Mouse (Mus musculus) adrenal gland, postnatal 36 days (tissue): Measurements from ENCODE around the gene Pla2g4a. TPM values are rescaled to one million over a fixed set of nuclear protein-coding genes. Genes with fewer than 3 reads are reported as not detected.
"Not testable (repeated sequence)": the region's sequence is repeated elsewhere in the genome, so short reads cannot be mapped to it uniquely, and the experiment has no call there.

Source experiments
- DNase-seq, 2 experiments: peaks; one replicate each; pipeline ENCODE4 v3.0.0; 2021; ENCODE audit warnings: mixed read lengths in 1 of 2
- total RNA-seq, 2 experiments: library from RNA; stranded (reverse); gene quantifications; 2 replicates each; pipeline ENCODE4 v1.2.3; 2021

Pla2g4a gene
- total RNA-seq, 2 experiments from 2014 or later, result 3.3 to 5.4 TPM

DNA sequence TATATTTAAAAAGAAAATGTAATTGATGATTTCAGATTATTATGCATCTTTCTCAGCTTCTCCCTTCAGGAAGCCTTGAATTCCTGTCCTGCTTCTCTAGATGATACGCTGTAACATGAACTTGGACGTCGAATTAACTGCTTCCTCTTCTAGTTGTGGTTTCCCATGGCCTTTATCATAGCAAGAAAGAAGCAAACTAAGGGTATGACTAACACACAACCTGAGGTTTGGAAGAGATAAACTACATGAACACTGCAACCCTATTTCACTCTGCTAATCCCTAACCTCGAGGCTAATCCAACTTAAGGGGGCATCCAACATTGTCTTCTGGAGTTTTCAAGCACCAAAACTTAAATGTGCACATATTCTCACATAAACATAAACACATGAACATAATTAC is 23.3 kb downstream of the Pla2g4a start:
- DNase-seq, result no peak

DNA sequence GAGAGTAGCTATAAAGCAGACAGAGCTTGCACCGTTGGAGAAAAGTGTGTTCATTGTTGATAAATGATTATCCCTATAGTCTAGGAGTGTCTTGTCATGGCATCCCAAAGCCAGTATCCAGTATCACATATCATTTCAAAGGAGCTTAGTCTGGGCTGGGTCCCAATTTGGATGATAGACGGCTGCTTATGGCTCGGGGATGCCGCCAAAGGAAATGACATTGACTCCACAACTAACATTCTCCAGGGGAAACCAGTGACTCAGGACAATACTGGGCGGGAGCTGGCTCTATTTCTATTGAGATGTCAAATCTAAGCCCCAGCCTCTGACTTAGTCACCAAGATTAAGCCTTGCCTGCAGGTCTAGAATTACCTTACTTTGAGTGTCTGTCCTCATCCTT is 31.9 kb downstream of the Pla2g4a start:
- DNase-seq, result peak in 1 of 2 experiments; percentile 3

DNA sequence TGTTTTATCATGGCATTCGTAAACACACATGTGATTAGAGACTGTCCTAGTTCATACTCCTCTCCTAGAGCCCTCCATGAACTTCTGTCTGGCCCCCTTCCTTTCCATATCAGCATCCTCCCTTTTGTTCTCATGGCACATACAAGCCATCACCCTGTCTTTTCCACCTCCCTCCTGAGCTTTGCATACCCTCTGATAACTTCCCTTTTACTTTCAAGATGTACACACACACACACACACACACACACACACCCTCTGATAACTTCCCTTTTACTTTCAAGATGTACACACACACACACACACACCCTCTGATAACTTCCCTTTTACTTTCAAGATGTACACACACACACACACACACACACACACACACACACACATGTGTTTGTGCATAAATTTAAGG is 37.4 kb downstream of the Pla2g4a start:
- not testable (repeated sequence) for DNase-seq

DNA sequence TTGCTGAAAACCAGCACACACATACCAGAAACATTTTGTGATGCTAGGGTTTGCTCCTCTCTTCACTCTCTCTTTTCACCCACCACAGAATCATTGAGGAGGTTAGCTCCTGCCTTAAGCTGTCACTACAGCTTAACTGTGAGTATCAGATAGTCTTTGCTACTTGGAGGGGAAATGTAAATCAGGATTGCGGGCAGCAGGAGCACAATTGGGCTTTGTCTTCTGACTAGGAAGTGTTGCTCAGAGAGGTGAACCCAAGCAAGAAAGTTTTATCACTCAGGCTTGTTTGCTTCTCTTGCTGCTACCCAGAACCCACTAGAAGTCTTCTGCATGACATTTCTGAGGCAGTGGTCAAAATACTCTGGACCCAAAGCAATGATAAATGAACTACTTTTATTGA is 38.9 kb downstream of the Pla2g4a start:
- DNase-seq, result no peak

DNA sequence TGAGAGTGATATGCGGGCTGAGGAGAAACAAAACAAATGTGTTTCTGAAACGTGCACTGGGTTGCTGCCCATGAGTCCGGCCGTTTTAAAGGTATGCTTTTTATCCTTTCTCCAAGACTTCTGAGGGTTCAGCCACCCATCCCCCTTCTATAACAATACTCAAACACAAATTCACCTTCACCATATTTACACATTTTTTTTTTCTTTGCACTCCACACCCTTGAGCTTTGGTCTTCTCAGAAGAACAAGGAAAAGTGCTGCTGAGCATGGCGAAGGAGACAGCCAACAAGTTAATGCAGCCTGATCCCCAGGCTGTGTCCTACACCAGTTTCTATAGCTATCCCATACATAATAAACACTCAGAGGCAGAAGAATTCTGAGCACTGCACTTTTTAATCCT is 39.8 kb downstream of the Pla2g4a start:
- DNase-seq, result no peak

DNA sequence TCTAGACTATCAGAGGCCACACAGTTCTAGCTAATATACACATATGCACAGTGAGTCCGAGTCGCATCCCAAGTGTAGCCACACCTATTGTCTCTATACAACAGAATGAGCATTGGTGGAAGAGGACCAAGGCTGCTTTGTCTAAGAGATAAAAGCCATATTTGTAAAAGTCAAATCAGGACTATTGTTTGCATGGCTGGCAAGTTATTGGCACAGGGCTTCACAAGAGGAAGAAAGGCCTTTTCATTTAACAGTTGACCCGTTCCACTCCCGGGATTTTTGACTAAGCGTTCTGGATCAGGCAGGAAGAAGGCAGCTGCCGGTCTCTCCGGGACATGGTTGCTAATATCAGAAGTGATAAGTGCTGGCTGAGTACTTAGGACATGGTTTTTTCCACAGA is 41.8 kb downstream of the Pla2g4a start:
- DNase-seq, result no peak

DNA sequence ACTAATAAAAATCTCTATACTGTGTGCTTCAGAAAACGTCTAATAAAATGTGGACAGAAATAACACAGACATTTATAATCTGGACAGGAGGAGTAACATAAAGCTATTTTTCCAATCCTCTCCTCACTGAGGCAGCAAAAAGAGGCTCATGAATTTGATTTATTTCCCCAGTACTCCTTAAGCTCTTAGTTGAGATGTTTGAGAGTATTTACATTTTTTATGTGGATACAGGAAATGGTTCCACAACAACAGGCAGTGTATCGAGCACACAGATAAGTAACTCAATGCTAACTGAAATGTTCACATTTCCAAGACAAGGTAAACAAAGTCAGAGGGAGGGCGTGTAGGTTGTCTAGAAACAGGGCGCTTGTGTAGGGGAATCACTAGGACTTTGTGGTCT is 48.1 kb downstream of the Pla2g4a start:
- DNase-seq, result no peak

DNA sequence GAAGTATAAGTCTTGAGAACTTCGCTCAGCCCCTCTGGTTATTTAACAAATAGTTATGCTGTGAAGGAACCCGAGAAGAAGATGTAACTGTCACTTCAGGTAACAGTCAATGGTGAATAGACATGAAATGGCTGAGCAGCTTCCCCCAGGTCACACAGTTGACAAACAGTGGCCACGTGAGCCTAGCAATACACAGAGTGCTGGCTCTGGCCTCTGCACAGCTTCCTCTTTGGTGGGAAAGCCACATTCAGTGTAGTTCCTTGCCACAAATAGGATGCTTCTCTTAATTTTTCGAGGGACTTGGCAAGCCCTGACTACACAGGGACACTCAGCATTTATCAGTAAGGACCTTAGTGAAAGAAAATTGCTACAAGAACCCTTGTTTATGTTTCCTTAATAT is 50.0 kb downstream of the Pla2g4a start:
- peak in 1 of 2 experiments; percentile 8 for DNase-seq

DNA sequence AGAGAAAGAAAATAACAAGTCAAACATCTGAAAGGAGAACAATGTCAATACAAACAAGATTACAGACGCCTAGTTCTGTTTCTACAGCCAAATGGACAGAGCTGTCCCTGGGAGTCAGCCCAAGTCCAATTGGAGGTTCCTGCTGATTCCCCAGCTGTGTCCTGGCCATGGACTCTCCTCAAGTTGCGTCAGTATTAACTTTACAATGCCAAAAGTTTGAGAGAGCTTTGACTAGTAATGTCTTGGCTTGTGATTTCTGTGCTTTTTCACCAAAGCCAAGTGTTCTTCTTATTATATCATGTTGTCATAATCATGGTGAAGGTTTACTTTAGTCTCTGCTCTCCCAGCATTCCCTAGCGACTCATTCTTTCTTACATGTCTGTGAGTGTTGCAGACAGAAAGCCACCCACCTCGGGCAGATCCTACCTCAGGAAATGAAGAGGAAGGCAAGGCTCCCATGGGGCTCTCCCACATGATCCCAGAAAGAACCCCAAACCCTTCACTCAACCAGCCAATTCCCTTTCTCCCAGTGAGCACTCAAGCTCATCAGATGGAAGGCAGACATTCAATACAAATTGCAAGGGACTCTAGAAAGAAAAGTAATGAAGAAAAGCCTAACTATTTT is 63.0 kb downstream of the Pla2g4a start:
- DNase-seq, result no peak

DNA sequence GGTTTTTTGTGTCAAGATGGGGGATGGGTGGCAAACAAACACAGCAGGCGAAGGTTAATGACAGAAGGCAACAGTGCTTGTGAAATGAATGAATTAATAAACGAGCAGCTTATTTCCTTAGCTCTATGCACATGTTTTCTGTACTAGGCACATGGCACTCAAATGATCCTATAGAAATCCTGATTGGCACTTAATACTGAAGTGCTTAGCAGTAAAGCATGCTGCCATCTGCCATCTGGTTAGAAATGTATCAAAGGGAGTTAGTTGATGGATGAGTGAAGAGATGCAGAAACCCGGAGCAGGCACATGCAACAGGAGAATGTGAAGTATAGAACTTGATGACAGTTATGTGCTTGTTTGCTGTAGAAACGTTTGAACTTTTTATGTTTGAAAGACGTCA is 64.5 kb downstream of the Pla2g4a start:
- DNase-seq, result no peak

DNA sequence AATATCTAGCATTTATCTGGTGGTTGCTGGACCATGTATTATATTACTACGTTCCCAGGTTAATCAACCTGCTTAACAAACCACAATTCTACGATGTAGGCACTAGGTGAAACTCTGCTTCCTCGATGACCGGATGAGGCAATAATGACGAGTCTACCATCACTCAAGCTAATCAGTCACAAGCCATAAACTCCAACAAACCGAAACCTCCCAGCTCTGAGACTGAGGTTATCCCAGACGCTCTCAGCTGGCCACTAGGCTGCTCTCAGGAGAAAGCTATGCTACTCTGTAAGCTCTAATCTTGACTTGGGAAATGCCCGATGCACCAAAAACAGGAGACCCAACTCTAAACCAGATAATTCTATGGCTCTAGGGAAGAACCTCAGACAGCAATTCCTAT is 66.2 kb downstream of the Pla2g4a start:
- no peak for DNase-seq

DNA sequence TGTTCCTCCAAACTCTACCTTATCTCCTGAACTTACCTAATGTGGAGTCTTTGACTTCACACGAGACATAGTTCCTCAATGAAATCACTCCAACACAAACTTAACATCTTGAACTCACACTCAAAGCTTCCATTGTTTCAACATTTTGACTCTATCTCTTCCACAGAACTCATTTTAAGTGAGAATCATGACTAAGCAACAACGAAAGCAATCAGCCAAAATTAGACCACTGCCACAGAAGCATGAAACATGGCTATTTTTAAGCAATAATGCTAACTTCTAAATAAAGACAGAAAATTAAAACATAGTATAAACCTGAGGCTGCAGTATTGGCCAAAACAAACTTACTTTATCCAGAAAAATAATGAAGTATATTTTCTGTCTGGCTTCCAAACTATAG is 67.2 kb downstream of the Pla2g4a start:
- no peak for DNase-seq

DNA sequence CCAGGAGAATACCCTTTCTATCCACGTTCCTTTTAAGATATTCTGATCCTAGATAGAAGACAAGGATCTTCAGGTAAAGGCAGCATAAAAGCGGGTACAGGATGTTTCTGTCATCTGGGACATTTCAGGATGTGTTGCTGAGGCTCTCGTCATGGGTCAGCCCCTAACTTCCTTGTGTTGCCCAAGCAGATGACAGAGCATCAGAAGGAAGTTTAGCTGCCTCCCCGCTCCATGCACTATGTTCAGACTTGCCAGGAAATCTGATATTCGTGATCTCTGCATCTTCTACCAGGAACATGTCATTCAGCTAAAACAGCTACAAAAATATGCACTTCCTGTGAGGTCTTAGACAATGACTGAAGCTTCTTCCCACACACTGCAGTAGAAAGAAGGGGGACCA is 70.0 kb downstream of the Pla2g4a start:
- no peak for DNase-seq

DNA sequence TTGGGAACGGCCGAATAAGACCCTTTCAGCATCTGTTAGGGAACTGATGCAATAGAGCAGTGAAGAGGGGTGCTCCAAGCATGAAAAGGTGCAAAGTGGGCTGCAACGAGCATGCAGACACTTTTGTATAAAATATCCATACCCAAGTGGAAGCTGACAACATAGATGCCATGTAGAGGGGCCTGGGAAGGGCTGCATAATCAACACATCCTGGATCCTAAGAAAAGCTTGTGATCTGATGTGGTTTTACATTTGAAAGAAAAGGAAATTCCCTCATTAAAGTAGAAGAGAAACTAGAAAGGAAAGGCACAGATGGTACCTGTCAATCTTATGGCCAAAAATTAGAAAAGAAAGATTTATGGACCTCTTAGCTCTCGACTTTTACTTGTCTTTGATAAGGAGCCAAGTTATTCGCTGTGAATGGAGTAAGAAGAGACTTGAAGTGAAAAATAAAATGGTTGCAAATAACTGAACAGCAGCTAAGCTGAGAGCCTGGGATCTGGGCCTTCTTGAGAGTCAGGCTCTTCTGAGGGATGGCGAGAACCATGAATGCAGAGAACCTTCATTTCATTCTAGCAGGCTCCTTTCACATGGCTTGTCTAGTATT is 78.6 kb downstream of the Pla2g4a start:
- no peak for DNase-seq

DNA sequence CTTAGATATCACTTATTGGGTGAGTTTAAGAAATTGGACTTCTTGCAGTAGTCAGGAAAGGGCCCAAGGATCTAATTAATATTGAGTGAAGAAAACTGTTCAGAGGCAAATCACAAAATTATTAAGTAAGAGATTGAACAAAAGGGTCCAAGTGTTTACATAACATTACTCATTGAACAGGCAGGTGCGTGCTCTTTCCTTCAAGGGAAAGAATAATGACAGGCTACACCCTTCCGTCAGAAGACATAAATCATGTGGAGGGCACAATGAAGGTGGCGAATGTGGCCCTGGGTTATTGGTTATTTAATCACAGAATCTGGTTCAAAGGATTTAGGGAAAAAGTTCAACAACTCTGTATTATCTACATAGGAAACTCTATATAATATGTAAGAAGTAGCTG is 82.9 kb downstream of the Pla2g4a start:
- DNase-seq, result no peak

DNA sequence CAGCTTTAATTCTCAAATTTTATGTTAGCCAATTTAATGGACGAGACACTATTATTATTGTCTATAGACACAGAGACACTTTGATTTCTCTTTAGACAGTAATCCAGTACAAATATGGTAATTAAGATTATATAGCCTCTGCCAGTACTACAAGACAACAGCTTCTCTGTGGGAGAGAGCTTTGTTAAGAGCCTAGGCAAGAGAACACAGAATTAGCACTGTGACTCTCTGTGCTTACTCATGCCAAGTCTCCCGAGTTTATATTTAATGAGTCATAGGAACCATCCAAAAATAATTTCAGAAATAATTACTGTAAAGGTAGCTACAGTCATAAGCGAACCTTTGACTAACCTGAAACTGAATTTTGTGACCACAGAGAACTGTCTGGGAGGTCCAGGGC is 84.6 kb downstream of the Pla2g4a start:
- DNase-seq, result no peak

DNA sequence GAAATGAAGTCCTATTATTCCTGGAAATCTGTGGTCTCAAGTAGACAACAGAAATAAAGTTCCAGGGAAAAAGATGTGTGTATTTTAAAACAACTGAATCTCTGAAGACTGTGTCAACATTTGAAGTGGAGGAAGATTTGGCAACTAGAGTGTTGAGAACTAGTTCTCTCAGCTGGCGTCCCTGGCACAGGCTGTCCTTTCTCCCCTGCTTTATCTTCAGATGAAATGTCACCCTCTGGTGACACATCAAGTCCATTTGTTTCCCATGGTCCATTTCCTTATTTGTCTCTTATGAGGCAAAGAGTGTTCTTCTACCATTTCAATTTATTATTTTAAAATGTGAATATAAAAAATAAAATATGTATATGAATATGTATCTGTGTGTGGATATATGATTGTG is 89.5 kb downstream of the Pla2g4a start:
- peak in 1 of 2 experiments; percentile 6 for DNase-seq

DNA sequence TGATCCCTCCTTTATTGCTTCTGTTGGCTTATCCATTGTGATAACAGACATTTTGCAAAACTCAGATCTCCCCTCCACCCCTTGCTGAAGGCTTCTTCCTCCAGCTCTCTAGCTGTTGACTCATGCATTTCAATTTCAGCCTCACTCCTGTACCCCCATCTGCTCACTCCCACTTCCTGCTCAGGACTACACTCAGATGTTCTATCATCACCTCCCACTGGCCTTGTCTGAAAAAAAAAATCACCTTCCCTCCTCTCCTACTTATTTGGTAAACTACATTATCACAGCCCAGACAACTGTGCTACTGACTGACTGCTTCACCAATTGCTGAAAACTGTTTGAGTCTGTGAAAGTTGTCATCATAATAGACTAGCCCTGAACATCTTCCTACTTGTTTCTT is 93.8 kb downstream of the Pla2g4a start:
- no peak for DNase-seq

DNA sequence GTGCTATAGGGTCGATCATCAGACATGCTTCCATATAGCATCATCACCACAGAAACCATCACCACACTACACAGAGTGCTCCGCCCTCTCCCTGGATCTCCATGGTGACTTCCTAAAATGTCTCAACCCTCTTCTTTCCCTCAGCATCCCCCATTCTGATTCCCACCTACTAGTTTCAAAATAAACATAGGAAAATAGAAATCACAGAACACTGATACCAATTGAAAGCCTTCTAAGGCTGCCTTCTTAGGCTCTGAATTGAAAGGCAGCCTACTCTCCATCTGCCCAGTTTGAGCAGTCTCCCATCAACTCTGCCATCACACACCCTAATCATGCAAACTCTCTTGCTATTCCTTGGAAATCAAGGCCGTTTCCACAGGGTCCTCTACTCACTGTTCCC is 94.9 kb downstream of the Pla2g4a start:
- DNase-seq, result no peak

DNA sequence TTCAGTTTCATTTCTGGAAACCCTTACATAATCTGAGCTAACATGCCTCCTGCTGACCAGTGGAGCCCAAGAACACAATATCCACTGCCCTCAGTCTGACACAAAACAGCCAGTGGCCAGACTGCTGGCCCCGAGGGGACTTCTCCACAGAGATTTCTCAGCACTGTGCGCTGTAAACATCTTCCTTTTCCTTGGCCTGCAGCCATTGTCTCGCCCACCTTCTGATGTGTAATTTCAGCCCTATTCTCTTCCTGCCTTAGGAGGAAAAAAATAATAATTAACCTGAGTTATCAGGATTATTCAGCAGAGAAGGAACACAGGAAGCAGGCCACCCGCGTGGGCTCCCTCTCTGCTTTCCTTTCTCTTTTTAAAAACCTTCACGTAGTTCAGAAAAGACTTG is 98.3 kb downstream of the Pla2g4a start:
- DNase-seq, result no peak

DNA sequence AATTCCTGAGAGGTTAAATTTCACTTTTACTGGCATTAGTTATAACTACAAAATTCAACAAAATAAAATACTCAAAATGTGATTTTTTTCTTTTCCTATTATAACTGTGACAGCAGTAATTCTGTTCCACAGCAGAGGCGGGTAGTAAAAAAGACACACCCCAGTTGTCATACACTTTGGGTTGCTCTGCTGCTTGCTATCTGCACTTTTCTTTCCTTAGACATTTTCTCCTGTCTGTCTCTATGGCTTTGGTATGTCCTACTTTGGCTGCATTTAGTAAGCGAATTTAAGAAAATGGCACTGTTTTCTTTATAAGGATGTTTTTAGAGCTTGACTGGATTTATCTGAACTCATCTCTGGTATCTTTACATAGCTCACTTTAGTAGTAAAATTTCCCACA is 98.9 kb downstream of the Pla2g4a start:
- DNase-seq, result no peak

DNA sequence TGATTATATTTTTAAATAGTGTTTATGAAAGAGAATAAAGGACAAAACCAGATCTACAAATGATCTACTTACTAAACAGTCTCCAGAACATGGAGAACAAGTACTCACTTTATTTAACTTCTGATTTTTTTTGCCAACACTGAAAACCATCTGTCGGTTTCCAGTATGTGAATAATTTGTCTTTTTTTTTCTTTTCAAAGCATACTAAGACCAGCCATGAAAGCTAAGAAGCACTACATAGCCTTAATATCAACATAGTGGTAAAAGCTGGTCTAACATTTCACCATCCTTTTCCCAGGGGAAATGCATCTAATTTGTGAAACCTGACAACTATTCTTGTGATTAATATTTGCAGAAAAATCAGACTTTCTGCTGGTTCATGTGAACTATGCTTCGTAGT is 99.5 kb downstream of the Pla2g4a start:
- DNase-seq, result no peak

DNA sequence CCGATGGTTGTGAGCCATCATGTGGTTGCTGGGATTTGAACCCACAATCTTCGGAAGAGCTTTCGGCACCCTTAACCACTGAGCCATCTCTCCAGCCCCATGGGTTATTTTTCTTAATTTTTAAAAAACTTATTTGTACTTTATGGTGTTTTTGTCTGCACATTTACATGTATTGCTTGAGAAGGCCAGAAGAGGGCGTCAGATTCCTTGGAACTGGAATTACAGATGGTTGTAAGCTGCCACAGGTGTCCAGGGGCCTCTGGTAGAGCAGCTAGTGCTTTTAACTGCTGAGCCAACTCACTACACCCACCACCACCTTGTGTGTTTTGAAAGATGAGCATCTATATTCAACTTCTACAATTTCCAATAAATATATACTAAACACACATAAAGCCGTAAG is 102.4 kb downstream of the Pla2g4a start:
- no peak for DNase-seq

DNA sequence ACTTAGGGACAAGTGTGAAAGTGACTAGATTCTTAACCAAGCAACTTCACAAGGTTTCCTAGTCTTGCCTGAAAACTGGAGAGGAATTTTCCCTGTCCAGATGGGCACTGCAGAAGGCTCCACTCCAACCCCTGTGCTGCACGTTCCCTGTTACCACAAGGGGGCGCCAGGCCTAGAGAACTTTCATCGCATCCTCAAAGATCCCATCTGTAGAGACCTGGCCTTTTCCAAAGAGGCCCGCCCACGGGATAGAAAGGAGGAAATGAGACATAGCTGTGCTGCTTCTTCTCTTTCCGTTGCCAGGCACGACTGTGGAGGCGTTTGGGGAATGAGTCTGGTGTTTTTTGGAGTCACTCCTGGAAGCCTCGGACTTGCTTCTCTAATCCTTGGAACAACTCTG is 104.4 kb downstream of the Pla2g4a start:
- DNase-seq, result peak; percentile 78 to 81

DNA sequence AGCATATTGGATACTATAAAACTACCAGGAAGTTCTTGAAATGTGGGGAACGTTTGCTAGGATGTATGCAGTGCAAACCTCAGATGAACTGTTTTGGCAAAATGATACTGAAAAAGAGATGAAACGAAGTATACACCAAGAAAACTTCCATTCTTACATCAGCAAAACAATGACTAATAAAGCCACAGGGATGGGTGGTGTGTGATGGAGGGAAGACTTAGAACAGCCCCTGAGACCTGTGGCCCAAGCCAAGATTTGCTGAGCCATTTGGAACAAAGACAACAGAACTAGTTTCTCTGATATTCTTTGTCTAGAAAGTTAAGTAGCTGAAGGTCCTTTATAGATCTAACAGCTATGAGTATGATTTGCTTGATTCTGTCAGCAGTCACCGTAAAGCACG is 105.5 kb downstream of the Pla2g4a start:
- DNase-seq, result no peak
